Mouse (Mus musculus) ES-Bruce4 (cell line): ENCODE results near the gene Trim58. TPM values are rescaled to one million over a fixed set of nuclear protein-coding genes. Genes with fewer than 3 reads are reported as not detected.

Source experiments
- H3K27ac ChIP-seq: 2 replicates; pipeline ENCODE4 v1.5.1; 2012; ENCODE audit warnings: low read length, inconsistent platforms; ENCODE audit not compliant: insufficient read depth
- H3K27me3 ChIP-seq: 2 replicates; pipeline ENCODE4 v1.6.1; 2012; ENCODE audit warnings: mild to moderate bottlenecking, low read length, inconsistent platforms; ENCODE audit not compliant: control insufficient read depth, poor library complexity, insufficient read depth, severe bottlenecking
- H3K36me3 ChIP-seq: 2 replicates; pipeline ENCODE4 v1.6.1; 2012; ENCODE audit warnings: inconsistent platforms, mild to moderate bottlenecking, low read length, moderate library complexity; ENCODE audit not compliant: control insufficient read depth, poor library complexity, insufficient read depth, severe bottlenecking
- H3K4me1 ChIP-seq: one replicate; pipeline ENCODE4 v1.8.1; 2011; ENCODE audit warnings: low read length; ENCODE audit not compliant: control insufficient read depth, insufficient read depth
- H3K4me3 ChIP-seq: 2 replicates; pipeline ENCODE4 v1.5.1; 2011; ENCODE audit warnings: low read depth, mild to moderate bottlenecking, low read length
- H3K9ac ChIP-seq: 2 replicates; pipeline ENCODE4 v1.6.1; 2012; ENCODE audit warnings: low read depth, mild to moderate bottlenecking, inconsistent platforms; ENCODE audit not compliant: poor library complexity, severe bottlenecking
- H3K9me3 ChIP-seq: replicated peaks from 2 replicates; pipeline ENCODE4 v1.6.1; 2012; ENCODE audit warnings: mild to moderate bottlenecking, low read length, inconsistent platforms; ENCODE audit not compliant: control insufficient read depth, poor library complexity, insufficient read depth, severe bottlenecking
- CTCF ChIP-seq: IDR thresholded peaks from one replicate; pipeline ENCODE4 v1.8.1; 2011; ENCODE audit warnings: low read depth, low read length
- EP300 ChIP-seq: IDR thresholded peaks from 2 replicates; pipeline ENCODE4 v1.6.1; 2011; ENCODE audit warnings: low read depth, low read length; ENCODE audit not compliant: insufficient read depth
- POLR2A ChIP-seq: IDR thresholded peaks from one replicate; pipeline ENCODE4 v1.8.1; 2011; ENCODE audit warnings: low read length; ENCODE audit not compliant: insufficient read depth
- polyA plus RNA-seq: library from polyadenylated mRNA; stranded (reverse); fragments of >200 nt; gene quantifications from 2 replicates; pipeline ENCODE4 v1.2.4, GENCODE M21; 2011; ENCODE audit warnings: low read depth; ENCODE audit not compliant: missing spikeins, insufficient read depth, insufficient read length

The Trim58 gene
- polyA plus RNA-seq, 1 experiment: not detected

GRCm38 (mm10) chr11:58638176-58638701, 2.0 kb upstream of the Trim58 start:
- H3K9me3 ChIP-seq: no peaks in the 10 kb centered on the region
- peaks cover 2% of the 10 kb centered on the region for H3K27me3 ChIP-seq
- H3K27ac ChIP-seq: no peak overlapping the region
- no peak for TF ChIP-seq CTCF
- TF ChIP-seq POLR2A: no peak
- TF ChIP-seq EP300: no peak
- no peaks in the 10 kb centered on the region for H3K36me3 ChIP-seq
- no peak overlapping the region for H3K4me3 ChIP-seq
- H3K9ac ChIP-seq: no peak overlapping the region
- H3K4me1 ChIP-seq: no peaks in the 10 kb centered on the region

- TF ChIP-seq POLR2A (no peak), EP300 (no peak), CTCF (no peak)
- no peaks in the 10 kb centered on the region for H3K9me3 ChIP-seq
- no peaks in the 10 kb centered on the region for H3K4me1 ChIP-seq
- H3K9ac ChIP-seq: no peak overlapping the region
- peaks cover 2% of the 10 kb centered on the region; the same call in 1 of the 2 replicates for H3K27me3 ChIP-seq
- no peak overlapping the region for H3K27ac ChIP-seq
- no peak overlapping the region for H3K4me3 ChIP-seq
- H3K36me3 ChIP-seq: no peaks in the 10 kb centered on the region
Measured at GRCm38 (mm10) chr11:58641057-58641456, 792 bp downstream of the Trim58 start.

- H3K4me3 ChIP-seq: no peak overlapping the region
- no peaks in the 10 kb centered on the region for H3K36me3 ChIP-seq
- H3K27ac ChIP-seq: no peak overlapping the region
- H3K4me1 ChIP-seq: no peaks in the 10 kb centered on the region
- H3K9ac ChIP-seq: no peak overlapping the region
- H3K27me3 ChIP-seq: peaks cover 2% of the 10 kb centered on the region; the same call in 1 of the 2 replicates
- TF ChIP-seq POLR2A: no peak
- no peak for TF ChIP-seq CTCF
- TF ChIP-seq EP300: no peak
- H3K9me3 ChIP-seq: no peaks in the 10 kb centered on the region
Measured at GRCm38 (mm10) chr11:58641638-58642358, 1.5 kb downstream of the Trim58 start.

GRCm38 (mm10) chr11:58643350-58643749, 3.1 kb downstream of the Trim58 start:
- Histone ChIP-seq H3K4me3 (no peak overlapping the region), H3K27me3 (peaks cover 2% of the 10 kb centered on the region; the same call in 1 of the 2 replicates), H3K9me3 (no peaks in the 10 kb centered on the region), H3K27ac (no peak overlapping the region), H3K4me1 (no peaks in the 10 kb centered on the region), H3K36me3 (no peaks in the 10 kb centered on the region), H3K9ac (no peak overlapping the region)
- TF ChIP-seq CTCF (peak; percentile 92), POLR2A (no peak)

- no peak overlapping the region for H3K4me3 ChIP-seq
- no peaks in the 10 kb centered on the region for H3K36me3 ChIP-seq
- no peaks in the 10 kb centered on the region for H3K9me3 ChIP-seq
- no peak overlapping the region for H3K27ac ChIP-seq
- TF ChIP-seq POLR2A: no peak
- no peak for TF ChIP-seq CTCF
- no peak for TF ChIP-seq EP300
- H3K27me3 ChIP-seq: no peaks in the 10 kb centered on the region
- no peak overlapping the region for H3K9ac ChIP-seq
- no peaks in the 10 kb centered on the region for H3K4me1 ChIP-seq
Measured at GRCm38 (mm10) chr11:58655151-58655550, 14.9 kb downstream of the Trim58 start.

- no peak within 1 kb of the TSS for H3K9ac ChIP-seq
- H3K27ac ChIP-seq: no peak within 1 kb of the TSS
- no peaks in the 10 kb centered on the region for H3K27me3 ChIP-seq
- H3K36me3 ChIP-seq: no peaks in the 10 kb centered on the region
- no peaks in the 10 kb centered on the region for H3K9me3 ChIP-seq
- H3K4me1 ChIP-seq: no peaks in the 10 kb centered on the region
- H3K4me3 ChIP-seq: no peak within 1 kb of the TSS
- TF ChIP-seq EP300 (no peak), CTCF (no peak), POLR2A (no peak)
Measured at GRCm38 (mm10) chr11:58658596-58658995, 18.3 kb downstream of the Trim58 start, which contains the start of gene Olfr322. Gene Olfr322 (plus strand): TSS chr11:58658782.
